Mouse (Mus musculus) telencephalon, adult 2 months (tissue): ENCODE data around the gene Disc1.

Experiments used
- DNase-seq: peaks from one replicate; pipeline ENCODE4 v3.0.0-alpha.2; 2011; ENCODE audit warnings: low read depth, low spot score

The Disc1 gene

GRCm38 (mm10) chr8:125067596-125067960 lies 13.6 kb downstream of the Disc1 start:
- no peak for DNase-seq

DNA sequence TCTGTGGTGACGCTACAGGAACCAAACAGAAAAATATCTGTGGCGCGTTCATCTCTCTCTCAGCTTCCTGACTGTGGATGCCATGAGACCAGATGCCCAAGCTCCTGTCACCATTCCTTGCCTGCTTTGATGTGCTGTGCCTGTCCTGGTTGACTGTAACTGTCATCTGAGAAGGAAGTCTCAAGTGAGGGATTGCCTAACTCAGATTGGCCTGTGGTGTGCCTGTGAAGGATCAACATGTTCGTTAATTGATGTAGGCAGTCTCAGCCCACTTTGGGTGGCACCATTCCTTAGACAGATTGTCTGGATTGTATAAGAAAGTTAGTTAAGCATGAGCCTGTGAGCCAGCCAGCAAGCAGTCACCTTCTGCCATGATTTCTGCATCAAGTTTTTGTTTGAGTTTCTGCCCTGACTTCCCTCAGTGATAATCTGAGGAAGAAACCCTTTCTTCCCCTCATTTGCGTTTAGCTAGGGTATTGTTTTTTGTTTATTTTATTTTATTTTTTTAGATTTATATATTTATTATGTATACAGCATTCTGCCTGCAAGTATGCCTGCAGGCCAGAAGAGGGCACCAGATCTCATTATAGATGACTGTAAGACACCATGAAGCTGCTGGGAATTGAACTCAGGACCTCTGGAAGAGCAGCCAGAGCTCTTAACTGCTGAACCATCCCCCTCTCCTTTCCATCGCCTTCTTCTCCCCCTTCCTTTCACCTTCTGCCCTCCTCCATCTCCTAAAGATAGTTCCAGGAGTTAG lies 14.3 kb downstream of the Disc1 start:
- DNase-seq = no peak

GRCm38 (mm10) chr8:125069304-125069703 lies 15.3 kb downstream of the Disc1 start:
- DNase-seq = no peak

- no peak for DNase-seq
These were observed 15.7 kb downstream of the Disc1 start for GRCm38 (mm10) chr8:125069733-125070132.

DNA sequence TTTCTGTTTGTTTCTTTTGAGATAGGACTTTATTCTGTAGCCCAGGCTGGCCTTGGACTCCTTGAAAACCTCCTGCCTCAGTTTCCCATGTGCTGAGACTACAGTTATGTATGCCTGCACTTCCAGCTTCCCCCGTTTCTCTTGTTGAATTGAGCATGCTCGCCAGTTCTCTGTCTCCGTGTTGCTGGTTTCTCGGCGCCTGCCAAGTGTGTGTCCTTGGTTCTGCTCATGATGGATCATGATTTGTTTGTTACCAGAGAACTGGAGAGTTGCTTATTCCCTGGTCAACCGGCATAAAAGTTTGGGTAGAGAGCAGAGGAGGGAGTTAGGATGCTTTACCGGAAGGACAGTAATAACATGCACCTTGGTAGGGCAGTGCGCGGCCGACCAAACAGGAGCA lies 20.1 kb downstream of the Disc1 start:
- DNase-seq = no peak

DNA sequence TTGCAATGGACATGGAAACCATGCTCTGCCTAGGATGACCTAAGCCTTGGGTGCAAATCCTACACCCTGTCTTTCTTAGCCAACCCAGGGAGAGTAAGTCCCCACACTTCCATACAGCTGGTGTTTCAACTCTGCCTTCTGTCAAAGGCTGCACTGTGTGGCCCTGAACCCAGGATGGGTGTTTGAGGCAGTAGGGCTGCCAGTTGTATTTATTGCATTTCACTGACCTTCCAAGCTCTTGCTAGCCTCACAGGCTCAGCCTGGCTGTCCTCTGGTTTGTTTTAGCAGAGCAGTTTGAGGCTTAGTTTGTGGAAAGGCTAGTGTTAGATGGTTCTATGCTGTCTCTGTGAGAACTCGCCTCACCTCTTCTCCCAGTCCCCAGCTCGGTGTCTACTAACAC lies 20.6 kb downstream of the Disc1 start:
- no peak for DNase-seq

DNA sequence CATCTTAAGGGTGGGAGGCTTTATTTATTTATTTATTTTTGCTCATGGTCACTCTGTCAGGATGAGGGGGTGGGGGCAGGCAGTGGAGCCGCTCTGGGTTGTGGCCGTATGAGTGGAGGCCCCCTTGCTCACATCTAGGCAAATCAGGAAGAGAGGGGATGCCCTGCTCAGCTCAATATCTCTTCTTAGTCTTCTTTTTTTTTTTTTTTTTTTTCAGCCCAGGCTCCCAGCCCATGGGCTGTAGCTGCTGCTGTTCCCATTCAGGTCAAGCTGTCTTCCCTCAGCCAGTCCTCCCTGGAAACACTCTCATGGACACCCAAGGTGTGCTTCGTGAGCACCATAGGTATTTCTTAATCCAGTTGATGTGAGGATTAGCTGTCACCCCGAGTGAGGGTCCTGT lies 21.4 kb downstream of the Disc1 start:
- DNase-seq = no peak

DNA sequence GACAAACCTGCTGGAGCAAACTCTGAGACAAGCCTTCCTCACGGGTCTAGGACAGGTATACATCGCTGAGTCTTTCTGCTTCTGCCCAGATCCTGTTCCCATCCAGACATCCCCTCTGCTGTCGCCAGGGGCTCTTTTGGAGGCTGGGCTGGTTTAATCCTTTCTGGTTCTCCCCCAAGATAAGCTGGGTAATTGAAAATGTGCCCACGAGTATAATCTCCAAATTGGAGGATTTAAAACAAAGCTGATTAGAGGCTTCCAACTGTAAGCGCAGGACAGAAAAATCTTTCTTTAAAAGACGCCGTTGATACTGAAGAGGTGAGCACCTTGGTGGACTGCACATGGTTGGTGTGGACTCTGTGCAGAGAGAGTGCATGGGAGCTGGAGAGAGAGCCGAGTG lies 23.3 kb downstream of the Disc1 start:
- DNase-seq = no peak

DNA sequence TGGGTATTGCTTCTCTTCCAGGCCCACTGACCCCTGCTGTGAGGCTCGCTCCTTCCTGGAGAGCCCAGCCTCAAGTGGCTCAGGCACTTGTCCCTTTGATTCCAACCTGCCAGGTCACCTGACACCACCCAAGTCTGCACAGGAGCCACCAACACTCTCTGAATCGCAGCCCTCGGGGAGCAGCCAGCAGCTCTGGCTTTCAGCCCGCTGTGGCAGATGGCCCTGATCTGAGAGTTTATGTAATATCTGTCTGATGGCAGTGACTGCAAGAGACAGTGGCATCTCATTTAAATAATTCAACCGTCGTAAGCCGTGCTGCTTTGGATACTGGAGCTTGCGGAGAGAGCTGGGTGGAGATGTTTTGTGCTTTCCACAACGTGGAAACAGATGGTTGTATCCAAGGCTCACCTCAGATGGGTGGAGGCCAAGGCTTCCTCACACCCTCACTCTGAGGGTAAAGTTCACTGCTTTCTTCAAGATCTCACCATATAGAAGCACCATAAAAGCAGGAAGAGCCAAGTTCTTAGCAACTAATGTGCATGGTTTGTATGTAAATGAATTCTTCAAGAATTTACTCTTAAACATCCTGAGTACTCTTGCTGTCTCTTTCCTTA lies 24.9 kb downstream of the Disc1 start:
- DNase-seq = peak; percentile 73

DNA sequence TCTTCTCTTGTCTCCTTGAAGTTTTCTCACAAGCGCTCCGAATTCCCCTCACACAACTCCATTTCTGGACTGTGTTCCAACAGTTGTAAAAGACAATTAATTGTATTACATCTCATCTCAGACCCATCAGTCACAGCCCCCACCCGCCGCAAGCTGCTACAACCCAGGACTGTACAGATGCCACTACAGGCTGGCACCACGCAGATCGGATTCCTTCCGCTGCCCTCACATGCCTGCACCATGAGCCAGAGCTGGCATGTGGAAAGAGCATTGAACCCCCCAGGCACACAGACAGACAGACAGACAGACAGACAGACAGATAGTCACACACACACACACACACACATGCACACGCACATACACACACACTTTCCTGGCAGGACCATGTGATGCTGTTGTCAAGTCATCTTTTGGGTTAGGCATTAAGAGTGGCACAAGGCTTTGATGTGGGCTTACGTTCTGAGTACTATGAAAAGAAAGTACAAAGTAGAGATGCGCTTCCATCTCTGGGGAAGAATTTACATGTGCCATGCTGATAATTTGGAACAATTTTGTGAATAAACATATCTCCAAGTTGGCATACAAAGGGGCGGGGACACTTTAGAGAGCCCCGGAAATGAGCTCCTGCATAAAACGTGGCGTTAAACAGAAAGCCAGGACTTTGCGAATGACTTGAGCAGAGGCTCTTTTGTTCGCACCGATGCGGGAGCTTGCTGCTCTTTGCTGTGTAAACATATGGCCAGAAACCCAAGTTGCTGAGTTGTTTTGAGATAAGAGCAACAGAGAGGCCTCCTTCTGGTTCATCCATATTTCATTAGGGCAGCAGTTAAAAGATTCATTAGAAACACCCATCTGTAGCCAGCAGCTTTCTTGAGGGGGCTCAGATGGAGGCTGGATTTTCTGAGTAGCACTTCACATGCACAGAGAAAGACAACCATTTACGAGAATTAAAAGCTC lies 26.7 kb downstream of the Disc1 start:
- no peak for DNase-seq

GRCm38 (mm10) chr8:125083746-125084145 lies 29.8 kb downstream of the Disc1 start:
- no peak for DNase-seq

DNA sequence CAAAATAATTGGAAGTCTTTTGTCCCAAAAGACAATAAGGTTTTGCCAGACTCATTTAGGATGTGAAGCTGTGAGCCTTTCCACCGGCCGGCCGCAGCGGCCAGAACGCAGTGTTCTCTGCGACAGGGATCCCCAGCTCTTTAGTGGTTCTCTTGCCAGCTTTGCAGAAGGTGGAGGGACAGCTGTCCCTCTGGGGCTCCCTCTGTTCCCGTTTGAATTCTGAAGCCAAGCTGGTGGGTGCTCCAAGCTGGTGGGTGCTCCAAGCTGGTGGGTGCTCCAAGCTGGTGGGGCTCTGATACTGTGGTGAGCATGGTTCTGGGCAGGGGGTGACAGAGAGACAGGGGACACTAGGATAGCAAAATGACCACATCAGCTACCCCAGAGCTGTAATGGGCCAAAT lies 30.5 kb downstream of the Disc1 start:
- DNase-seq = no peak

DNA sequence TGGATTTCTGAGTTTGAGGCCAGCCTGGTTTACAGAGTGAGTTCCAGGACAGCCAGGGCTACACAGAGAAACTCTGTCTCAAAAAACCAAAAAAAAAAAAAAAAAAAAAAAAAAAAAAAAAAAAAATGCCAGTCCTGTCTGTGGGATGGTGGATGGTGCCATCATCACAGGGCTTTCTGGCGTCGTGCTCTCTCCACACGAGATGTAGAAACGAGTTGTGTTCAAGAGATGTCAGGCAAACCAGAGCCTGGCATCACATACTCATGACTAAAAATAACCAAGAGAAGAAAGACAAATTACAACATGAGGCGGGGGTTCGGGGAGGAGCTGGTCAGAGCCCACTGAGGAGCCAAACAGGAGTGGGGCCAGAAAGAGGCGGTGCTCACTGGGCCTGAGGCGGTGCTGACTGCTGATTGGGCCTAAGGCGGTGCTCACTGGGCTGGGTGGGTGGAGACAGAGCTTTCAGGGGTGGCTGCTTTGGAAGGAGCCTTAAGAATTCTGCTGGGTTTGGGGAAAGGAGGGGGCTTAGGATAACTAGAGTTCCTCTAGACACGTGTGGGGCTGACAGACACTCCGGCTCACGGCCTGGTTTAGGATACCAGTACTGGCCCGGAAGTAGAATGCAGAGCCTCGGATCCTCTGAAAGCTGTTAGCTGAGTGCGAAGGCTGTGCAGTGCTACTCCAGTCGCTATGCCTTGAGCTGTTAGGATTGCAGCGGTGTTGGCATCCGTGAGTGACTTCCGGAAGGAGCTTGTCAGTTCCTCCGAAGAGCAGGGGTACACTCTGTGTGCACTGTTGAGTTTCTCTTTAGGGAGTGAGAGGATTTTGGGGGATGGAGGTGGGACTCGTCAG lies 37.1 kb downstream of the Disc1 start:
- DNase-seq = no peak

GRCm38 (mm10) chr8:125097140-125097539 lies 43.1 kb downstream of the Disc1 start:
- no peak for DNase-seq

GRCm38 (mm10) chr8:125098050-125098449 lies 44.1 kb downstream of the Disc1 start:
- no peak for DNase-seq

DNA sequence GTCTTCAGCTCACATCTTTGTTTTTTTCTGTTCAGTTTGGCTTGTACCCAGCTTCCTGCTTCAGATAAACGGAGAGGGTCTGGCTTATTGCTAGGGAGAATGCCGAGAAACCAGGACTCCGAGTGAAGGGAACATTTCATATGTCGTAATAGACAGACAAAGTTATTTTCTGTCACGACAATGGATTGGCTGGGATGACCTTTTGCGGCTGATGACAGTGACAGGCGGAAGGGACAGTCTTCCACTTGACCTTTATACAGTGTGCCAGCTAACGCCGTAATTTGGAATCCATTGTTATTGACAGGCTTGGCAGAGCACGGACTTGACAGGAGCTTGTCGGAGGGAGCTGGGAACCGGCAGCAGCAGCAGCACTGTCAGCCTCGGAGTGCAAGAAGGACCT lies 48.3 kb downstream of the Disc1 start:
- DNase-seq = no peak

DNA sequence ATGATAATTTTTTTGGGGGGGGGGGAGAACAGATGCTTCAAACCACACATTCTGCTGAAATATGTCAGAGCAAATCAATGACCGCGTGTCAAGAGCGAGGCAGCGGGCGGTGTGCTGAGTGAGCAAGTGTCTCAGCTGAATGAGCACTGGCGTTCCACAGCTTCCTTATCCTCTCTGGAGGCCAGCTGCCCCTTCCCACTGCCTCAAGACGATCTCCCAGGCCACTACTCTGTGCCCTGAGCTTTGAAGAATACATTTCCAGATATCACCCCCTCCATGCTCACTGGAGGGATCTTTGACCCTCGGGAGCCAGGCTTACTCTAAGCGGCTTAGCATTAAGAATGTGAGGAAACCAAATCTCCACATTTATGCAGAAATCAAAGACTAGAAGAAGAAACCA lies 59.2 kb downstream of the Disc1 start:
- DNase-seq = no peak

GRCm38 (mm10) chr8:125113831-125114230 lies 59.8 kb downstream of the Disc1 start:
- DNase-seq = no peak

DNA sequence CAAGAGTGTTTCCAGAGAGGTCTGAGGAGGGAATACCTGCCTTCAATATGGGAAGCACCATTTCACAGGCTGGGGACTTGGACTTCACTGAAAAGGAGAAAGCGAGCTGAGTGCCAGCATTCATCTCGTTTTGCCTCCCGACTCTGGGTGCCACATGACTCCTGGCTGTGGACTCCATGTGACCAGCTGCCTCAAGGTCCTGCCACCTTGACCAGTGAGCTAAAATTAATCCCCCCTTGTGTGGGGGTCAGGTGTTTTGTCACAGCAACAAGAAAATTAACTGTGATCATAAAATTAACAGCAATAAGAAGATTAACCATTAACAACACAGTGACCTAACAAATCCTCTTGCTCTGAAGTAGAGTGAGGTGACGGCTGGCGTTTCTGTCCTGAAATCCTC lies 61.3 kb downstream of the Disc1 start:
- DNase-seq = no peak

- peak; percentile 24 for DNase-seq
These were observed 62.6 kb downstream of the Disc1 start for GRCm38 (mm10) chr8:125116616-125117015.

DNA sequence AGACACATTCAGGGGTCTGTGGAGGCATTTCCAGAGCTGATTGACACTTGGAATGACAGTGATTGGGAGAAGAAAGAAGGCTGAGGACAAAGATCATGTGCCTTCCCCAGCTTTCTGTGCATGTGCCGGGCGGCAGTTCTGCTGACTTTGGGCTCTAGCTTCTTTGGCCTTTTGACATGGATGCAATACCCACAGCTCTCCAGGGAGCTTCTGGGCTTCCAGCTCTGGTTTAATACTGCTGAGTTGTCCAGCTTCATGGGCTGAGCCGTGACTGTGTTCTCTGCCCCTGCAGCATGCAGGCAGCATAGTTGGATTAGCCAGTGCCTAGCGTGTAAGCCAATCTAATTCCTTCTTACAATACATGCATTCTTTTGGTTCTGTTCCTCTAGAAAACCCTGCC lies 72.5 kb downstream of the Disc1 start:
- DNase-seq = no peak

DNA sequence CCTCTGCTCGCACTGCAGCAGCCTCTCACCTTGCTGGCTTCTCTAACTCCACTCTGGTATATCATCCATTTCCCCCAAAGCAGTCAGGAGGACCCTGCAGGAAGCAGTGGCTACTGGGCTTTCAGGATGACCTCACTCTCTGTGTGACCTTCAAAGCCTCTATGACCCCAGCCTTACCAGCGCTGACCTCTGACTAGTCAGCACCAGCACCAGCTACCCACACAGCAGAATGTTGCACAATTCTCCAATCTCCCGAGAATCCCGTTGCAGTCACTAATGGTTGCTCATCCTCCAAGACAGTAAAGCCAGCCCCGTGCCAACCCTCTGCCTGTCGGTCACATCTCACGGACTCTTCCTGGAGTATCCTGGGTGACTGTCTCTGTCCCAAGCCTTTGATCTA lies 73.6 kb downstream of the Disc1 start:
- DNase-seq = no peak
